Mouse (Mus musculus): Measurements from ENCODE around the gene Ano6.
"Not testable (repeated sequence)": the region's sequence is repeated elsewhere in the genome, so short reads cannot be mapped to it uniquely, and the experiment has no call there.

The Ano6 gene

DNA sequence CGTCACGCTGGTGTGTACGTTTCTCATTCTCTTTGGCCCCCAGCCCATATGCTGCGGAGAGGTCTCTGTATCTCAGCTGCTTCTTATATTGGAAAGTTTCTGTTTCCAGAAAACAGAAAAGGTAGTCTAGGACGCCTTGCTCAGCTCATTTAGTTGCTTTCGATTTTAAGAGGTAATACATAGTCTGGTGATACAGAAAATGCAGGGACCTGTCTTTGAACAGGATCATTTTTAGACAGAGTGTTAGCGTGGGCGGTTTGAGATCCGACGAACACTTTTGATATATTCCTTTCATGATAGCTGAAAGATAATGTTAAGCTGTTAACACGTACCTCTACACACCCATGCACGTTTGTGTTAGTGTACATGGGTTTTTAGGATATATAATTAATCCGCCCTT is 35.9 kb downstream of the Ano6 start:
- no peak for DNase-seq (ENCODE audit: low spot score in 2 of 2)

DNA sequence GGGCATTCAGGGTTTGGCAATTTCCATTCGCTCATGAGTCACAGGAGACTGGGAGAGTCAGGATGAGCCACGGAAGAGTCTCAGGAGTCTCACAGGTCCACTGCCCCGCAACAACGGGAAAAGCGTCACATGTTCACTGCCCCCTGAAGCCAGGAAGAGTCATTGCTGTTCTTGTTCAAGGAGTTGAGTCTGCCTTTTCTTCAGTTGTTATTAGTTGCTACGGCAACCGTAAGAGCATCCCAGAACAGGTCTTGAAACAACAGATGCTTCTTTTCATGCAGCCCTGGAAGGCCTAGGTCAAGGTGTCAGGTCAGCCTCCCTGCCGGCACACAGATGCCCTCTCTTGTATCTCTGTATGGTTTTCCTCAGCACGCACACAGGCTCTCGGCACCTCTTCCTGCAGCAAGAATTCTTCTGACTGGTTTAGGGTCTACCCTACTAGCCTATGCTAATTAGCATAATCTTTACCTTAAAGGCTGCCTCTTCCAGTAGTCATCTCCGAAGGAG is 36.9 kb downstream of the Ano6 start:
- DNase-seq (ENCODE audit: low spot score in 2 of 2): no peak

DNA sequence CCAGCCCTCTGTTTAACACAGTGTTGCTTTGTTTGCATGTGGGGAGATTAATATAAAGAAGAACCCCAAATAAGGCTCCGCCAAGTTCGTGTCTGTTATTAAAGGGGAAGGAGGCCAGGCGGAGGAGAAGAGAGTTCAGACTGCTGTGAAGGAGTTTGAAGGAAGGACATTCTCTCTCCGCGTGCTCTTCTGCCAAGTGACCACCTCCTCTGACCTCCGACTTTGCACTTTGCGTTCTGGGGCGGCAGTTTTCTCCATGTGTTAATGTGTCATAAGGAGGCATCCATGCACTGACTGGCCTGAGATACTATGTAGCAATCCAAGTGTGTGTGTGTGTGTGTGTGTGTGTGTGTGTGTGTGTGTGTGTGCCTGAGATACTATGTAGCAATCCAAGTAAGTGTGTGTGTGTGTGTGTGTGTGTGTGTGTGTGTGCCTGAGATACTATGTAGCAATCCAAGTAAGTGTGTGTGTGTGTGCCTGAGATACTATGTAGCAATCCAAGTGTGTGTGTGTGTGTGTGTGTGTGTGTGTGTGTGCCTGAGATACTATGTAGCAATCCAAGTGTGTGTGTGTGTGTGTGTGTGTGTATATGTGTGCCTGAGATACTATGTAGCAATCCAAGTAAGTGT is 37.5 kb downstream of the Ano6 start:
- not testable (repeated sequence) for DNase-seq (ENCODE audit: low spot score in 2 of 2)

DNA sequence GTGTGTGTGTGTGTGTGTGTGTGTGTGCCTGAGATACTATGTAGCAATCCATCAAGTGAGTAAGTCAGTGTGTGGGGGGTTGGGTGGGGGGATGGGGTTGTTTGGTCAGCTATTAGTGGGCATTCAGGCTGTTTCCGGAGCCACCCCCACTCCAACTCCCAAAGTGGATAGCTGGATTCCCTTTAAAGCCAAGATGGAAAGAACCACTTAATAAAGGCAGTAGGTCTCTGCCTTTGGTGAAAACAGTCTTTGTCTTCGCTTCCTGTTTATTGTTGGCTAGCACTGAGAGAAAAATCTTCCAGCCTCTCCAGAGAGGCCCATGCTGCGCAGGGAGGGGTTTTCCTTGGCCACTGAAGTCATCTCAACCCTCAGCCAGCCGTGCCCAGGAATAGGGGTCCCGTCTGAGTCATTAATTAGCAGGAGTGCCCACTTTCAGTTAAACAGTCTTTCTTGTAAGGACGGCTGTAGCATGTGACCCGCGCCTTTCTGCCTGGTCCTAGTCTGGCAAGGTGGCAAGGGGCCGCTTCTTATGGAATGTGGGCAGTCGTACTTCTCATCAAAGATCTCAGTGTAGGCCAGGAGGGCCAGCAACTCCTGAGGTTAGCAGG is 38.1 kb downstream of the Ano6 start:
- DNase-seq (ENCODE audit: low spot score in 2 of 2): no peak

DNA sequence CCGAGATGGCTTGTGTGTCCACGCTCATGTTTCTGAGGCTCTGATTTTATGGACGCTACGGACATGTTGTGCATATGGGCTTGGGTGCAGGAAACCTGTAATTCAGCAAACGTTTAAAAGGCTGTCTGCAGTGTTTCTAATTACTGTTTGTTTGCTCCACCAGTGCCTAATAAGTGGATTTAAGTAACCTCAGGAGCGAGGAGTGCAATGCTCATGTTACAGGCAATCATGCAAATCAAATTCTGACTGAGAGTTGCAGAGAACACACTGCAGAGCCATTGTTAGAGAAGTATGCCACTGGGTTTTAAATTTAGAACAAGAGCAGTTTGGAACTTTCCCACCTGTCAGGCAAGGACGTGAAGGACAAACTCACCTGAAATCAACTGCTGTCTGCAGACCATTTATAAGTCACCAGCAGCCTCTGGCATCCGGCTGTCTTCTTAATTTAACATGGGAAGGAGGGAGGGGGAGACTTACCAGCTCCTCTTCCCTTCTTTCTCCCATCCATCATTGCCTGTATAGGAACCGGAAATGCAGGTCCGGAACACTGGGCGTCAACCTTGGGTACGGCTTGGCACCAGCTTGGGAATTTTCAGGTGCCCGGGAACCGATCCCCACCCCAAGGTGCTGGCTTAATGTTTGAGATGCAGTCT is 39.0 kb downstream of the Ano6 start:
- DNase-seq (ENCODE audit: low spot score in 2 of 2): no peak

DNA sequence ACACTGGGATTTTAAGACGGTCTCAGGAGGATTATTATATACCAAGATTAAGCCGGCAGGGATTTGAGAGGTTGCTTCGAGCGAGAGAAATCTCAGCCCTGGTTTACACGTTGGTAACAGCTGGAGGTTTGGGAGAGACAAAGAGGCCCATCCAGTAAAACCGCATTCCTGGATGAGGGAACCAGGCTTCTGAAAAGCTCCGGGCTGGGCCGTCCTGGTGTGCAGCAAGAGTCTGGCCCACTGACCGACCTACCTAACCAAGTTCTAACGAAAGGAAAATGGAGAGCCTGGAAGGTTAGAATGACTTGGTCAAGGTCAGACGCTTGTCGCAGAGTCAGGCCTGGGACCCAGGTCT is 39.5 kb downstream of the Ano6 start:
- DNase-seq (ENCODE audit: low spot score in 2 of 2): no peak

DNA sequence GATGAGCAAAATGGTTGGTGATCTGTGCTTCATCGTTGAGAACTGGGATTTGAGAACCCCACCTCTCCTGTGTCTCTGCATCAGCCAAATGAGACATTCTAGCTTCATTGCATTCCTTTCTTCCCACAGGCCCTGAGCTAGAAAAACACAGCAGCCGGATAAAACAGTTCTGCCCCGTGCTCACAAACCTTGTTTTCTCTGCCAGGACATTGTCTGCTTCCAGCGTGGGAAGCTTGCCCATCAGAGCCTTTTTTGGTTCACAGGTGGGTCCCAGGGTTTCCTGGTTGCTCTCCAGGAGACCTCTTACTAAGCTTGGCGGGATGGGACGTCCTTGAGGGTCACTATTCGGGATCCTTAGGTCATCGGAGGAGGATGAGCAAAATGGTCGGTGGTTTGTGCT is 42.6 kb downstream of the Ano6 start:
- no peak for DNase-seq (ENCODE audit: low spot score in 2 of 2)

DNA sequence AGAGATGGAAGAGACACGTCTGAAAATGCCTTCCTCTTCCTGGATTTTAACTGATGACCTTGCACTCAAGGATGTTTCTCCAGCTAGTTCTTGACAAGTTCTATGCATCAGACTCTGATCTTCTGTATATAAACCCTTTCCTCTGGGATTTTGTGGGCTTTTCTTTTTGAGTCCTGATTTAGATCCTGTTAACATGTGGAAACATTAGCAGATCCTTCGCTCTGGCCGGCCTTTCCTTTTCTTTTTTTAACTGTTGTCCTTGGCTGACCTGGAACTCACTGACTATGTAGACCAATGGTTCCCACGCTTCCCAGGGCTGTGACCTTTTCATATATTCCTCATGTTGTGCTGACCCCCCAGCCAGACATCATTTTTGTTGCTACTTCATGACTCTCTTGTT is 45.4 kb downstream of the Ano6 start:
- DNase-seq (ENCODE audit: low spot score in 2 of 2): no peak

DNA sequence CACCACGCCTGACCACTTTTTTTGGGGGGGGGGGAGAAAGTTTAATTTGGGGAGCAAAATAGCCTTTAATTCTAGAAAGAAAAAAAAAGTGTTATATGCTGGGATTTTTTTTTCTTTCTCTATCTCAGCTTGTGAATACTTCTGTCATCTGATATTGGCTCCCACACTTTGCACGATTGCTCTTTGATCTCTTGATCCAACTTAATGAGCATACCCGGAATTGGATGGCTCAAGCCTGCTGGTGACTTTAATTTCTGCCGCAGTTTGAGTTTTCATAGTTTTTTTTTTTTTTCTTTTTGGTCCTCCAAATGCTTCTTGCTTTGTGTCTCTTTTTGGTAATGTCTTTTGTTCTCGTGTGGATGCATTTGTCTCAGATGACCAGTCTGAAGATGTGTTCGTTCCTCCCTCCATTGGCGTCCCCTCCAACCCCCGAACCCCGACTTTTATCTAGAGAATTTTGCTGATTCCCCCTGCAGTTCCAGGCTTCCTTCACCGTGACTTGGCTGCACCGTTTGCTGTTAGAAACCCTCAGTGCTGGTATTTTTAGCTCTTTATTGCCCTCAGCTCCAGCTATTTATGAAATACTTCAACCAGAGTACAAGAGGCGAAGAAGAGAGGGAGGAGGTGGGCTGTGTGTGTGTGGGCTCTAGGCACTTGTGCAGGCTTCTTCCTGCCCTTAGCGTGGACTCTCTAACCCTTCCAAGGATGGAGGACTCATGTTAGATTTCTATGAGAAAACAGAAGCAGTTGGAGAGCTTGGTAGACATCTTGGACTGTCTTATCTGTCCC is 46.2 kb downstream of the Ano6 start:
- DNase-seq (ENCODE audit: low spot score in 2 of 2): no peak

DNA sequence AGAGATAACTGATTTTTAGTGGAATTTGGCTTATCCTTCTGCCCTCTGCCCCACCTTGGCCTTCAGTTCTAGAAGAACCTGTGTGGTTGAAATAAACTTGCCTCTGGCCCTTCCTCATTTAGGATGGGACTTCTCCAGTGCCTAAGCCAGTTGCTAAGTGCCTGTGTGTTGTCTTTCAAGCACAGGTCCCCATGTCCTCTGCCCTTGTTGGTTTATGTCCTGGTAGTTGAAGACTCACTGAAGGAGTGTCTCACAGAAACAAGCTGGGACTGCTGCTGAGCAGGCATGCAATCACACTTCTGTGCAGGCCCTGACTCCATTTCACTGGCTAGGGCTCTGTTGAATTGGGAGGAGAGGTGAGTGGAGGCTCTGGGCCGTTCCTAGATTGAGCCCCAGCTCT is 46.9 kb downstream of the Ano6 start:
- DNase-seq (ENCODE audit: low spot score in 2 of 2): no peak

DNA sequence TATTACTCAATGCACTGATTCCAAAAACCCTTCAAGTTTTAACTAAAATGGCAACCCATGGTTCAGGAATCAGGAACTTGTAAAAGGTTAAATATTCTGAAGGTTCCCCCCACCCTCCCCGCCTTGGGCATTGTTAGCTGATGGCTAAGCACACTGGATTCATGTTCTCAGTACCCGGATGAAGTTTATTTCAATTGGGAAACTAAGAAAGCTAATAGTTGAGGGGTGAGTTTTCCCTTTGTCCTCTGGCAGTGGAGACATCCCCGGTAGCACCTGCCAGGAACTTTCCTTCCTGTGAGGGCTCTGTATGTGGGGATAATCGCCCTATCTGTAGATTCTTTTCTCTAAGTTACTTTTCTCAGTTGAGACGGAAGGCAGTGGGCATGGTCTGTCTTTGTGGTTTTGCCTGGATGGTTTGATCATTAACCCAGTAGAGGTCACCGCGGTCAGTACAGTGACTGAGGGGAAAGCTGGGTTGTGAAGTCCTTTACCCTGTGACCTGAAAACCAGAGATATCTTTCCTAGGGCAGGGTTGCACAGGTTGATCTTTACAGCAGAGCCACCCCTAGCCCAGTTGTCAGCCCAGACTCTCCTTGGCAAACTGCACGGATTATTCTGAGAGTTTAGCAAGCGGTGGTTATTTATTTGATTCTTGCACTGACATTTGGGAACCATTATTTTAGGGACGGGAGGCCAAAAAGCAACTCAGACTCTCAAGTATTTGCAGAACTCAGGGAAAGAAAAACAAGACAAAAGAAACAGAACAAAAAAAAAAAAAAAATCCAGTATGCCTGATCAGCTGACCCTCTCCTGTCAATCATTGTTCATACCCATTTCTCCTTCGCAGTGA is 47.8 kb downstream of the Ano6 start:
- no peak for DNase-seq (ENCODE audit: low spot score in 2 of 2)

DNA sequence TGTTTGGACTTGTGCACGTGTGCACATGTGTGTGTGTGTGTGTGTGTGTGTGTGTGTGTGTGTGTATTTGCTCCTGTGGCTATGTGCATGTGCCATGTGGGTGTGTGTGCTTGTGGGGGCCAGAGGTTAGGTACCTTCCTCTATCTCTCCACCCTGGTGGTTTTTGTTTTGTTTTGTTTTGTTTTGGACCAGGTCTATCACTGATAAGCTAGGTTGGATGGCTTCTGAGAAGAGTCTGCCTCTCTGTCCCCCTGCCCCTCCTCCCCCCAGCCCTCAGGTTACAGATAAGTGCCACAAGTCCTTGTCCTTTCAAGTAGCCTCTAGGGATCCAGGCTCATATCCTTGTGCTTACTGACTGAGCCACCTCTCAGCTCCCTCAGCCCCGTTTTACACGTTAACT is 49.1 kb downstream of the Ano6 start:
- no peak for DNase-seq (ENCODE audit: low spot score in 2 of 2)

DNA sequence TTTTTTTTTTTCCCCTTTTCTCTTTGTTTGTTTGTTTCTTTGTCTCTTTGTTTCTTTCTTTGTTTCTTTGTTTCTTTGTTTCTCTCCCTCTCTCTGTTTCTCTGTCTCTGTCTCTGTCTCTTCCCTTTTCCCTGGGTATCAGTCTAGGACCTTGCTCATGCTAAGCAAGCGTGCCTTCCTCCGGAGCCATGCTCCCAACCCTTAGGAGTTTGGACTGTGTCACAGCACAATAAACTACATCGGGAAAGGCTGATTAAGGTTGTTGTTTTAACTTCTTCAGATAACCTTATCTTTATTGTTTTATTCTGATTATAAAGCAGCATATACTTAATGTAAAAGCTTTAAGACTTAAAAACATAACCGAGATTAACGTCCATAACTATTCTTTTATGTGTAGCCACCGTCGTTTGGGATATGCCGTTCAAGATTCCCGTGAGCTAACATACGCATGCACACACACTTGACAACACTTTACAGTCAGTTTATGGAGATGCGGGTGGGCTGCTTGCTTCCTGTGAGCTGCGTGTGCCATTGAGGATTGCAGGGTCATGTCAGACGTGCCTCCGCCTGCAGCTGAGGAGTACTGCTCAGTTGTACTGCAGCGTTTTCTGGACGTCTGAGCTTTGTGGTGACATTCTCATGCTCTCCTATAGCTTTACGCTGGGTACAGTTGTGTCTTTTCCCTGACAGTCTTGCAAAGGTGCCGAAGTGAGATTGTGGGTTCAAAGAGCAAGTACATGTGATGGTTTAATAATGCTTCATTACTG is 52.7 kb downstream of the Ano6 start:
- DNase-seq (ENCODE audit: low spot score in 2 of 2): no peak

DNA sequence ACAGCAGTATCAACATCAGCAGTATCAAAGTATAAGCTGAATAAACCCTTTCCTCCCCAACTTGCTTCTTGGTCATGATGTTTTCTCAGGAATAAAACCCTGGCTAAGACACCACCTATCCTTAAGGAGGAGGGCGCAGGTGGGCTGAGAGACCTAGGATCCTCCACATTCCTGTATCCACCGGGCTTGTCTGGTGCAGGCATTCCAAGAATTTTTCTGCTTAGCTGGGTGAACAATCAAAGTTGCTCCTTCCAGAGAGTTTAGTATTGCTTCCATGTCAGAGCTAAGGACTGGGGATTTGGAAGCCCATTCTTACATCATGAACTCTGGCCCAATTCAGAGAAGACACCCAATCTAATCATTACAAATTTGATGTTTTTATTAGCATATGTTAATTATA is 53.8 kb downstream of the Ano6 start:
- no peak for DNase-seq (ENCODE audit: low spot score in 2 of 2)

DNA sequence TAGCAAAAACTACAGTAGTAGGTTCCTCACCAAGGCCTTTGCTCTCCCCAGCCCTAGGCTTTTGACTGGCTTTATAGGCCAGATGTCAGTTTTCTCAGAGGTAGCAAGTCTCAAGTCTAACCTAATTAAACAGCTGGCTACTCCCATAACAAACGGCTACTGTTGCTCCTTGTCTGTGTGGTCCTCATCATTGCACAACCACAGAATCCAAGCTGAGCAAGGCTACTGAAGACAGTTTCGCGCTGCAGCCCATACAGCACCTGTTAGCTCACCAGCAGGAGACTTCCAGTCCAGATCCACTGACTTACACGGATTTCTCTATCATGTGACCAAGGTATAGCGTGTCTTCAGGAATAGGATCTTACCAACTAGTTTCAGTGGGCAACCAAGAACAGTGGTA is 55.5 kb downstream of the Ano6 start:
- DNase-seq (ENCODE audit: low spot score in 2 of 2): no peak

DNA sequence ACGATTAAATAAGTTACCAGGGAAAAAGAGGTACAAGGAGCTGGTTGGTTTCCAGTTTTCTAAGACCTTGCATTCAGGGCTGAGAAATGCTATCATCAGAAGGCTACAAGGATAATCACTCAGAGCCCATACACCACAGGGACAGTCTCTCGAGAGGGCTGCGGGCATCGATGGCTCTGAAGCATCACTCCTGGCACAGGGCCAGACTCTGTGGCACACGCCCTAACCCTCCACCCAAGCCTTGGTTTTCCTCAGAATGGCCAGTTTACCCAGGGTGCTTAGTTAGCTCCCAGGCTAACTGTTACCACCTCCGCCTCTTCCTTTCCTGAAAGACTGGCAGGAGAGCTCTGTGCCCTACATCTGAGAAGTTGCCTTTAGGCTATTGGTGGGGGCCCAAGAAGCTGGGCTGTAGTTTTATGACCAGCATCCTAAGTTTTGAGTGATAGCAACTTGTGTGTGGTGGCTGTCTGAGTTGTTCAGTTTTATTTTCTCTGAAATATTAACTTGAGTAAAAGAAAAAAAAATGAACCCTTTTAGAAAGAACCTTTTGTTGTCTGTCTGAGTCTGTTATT is 57.9 kb downstream of the Ano6 start:
- no peak for DNase-seq (ENCODE audit: low spot score in 2 of 2)

DNA sequence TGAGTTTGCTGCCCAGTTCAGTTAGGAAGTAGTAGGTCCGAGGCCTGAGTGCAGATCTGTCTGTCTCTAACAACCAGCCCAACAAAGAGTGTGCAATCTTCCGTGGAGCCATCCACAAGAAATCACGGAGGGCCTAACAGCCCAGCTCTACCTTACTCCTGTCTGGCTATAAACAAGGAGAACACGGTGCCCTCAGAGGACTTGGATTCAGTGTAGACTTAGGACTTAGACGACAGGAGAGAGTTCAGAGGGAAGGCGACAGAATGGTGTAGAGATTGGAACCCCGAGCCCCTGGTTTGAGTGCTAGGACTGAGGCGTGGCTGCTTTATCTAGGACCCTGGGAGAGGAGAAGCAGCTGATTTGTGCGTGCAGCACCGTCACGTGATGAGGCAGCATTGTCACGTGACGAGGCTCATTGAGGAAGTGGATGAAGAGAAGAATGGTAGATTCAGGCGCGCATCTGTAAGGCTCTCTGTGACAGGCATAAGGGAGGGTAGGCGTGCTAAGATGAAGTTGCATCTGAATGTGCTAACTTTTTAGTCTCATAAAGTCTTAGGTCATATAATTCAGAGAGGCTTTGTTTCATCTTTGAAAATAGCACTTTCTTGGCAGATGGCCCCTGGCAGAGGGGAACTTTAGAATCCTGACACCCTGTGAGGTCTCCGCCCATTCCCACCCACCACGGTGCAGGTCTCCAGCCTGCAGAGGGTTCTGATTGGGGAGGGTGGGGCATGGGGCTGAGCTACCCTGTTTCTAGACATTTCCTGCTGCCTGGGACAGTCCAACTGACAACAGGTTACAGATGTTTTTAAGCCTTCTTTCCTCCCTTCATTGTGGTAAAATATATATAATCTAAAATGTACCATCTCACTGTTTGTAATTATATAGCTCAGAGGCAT is 59.1 kb downstream of the Ano6 start:
- DNase-seq (ENCODE audit: low spot score in 2 of 2): no peak

DNA sequence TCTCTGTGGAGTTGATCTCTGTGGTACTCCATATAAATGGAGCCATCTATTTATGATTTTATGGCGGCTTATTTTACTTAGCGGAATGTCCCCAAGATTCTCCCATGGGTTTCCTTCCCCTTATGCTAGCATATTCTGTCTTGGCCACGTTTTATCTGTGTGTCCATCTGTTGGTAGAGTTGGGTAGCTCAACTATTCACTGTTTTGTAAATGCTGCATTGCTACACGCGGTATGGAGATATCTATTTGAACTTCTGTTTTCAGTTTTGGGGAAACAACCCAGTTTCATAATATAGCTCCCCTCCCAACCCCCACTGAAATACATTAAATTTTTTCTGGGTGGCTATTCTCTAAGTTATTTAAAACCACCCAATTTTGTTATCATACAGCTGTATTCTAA is 59.9 kb downstream of the Ano6 start:
- no peak for DNase-seq (ENCODE audit: low spot score in 2 of 2)

DNA sequence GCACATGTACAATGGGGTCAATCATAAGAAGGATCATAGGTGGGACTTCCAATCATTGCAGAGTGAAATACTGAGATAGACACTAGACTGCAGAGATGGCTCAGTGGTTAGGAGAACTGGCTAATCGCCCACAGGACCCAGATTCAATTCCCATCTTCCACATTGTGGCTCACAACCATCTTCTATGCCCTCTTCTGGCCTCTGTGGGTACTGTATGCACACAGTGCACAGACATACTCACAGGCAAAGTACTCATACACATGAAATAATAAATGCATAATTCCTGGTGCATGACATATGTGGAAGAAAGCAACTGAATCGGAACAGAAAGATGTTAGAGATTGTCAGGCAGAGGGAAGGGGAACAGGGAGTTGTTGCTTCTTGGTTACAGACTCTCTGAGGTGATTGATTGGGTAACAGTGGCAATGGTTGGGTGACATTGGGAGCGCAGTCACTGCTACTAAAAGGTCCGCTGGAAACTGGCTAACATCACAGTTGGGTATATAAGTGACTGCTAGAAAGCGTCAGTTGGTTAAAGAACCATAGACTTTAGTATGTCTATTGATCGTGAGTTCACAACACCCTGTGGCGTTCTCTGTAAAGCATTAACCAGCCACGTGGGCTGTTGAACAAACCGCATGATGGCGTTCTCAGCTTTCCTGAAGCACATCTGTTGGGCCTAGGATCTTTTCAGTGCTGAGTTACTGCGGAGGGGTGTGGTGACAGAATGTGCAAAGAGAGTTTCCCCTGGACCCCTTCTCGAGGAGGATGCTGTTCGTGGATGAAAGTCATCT is 64.6 kb downstream of the Ano6 start:
- no peak for DNase-seq (ENCODE audit: low spot score in 2 of 2)
